Mouse (Mus musculus) embryo, embryonic 10.5 days (tissue): ENCODE measurements at regions not wholly inside any gene's neighbourhood (a gene's known extent, or its start where the extent isn't known, plus 50 kb on each side); places are given as distances from the start of the nearest gene placed in this dataset.

Source experiments
- DNase-seq: peaks from one replicate; pipeline ENCODE4 v3.0.0-alpha.2; 2015; ENCODE audit warnings: low spot score

DNA sequence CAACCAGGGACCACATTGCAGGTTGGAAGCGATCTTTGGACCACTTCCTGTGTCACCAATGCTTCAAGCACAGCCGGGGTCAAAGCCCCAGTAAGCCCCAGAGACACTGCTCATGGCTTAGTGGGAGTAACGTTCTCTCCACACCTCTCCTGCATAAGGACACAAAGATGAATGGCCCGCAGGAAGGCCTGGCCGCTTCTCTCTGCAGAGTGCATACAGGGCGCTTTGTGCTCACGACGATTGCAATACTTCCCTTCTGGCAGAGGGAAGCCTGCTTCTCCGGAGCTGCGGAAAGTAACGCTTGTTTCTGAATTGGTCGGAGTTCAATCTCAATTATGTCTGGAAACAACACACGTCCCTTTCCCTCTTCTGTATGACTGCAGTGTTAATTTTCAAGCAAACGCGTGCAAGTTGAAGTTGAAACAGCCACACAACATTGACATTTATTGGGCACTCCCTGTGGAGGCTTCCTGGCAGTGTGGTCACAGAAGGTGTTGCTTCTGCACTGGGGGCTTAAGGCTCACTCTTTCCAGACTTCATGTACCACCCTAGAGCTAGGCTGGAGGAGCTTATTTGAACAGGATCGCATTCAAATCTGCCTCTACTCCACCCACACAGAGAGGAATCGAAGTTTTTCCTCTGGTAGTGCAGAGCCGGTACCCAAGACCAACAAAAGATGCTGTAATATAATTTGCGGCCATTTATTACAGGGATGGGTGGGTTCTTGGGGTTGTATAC, 168.4 kb downstream of the Ndfip2 start:
- peak; percentile 18 for DNase-seq

DNA sequence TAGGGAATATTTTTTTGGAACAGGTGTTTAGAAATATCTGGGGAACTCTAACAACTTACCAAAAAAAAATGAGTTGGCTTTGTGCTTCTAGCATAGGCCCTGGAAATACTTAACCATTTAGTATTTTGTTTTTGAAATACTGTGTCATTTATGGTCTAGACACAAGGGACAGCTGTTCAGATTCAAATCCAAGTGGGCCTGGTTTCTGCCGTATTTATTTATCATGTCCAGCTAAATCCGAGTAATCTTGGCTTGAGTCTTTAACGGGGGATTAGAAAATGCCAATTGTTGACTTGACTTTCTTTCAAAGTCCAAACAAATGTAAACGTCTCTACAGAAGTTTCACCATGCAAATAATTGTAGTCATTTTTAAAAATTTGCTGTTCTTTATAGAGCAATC, 159.6 kb downstream of the Ndfip2 start:
- DNase-seq, result no peak

DNA sequence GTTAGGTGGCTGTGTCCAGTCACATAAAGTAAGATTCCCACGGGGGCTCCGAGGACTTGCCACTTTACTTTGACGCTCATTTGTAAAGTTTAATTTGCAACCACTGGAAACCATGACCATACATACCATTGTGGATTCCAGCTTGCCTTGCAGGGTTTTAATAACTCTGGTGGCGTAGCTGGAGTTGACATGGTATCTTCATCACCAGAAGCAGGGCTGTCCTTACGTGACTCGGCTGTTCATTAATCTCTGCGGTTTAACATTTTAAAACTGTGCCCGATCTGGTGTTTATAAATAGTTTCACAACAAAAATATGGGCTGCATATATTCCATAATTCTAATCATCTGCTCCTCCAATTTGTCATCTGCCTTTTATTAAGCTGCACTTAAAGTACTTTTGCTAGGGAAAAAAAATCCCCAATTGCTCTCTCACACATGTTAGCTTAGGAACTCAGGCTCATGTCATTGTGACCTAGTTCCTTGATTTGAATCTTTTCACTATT, 159.1 kb downstream of the Ndfip2 start:
- no peak for DNase-seq

DNA sequence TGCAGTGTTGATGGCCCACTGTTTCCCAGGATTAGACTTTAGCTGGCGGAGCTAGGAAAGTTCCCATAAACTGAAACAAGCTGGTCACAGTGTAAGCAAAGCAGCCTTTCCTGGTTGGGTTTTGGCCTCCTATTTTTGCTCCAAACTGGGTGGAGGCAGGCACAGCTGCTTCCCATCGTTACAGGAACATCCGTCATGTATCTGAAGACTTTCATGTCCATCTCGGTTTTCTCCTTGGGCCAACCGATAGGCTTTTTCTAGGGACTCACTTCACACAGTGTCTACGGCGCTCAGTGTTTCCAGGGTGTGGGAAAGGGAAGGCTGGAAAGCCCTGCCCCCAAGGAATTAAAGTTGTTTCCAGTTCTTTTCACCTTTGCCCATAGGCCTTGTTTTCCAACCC, 158.6 kb downstream of the Ndfip2 start:
- DNase-seq, result no peak

DNA sequence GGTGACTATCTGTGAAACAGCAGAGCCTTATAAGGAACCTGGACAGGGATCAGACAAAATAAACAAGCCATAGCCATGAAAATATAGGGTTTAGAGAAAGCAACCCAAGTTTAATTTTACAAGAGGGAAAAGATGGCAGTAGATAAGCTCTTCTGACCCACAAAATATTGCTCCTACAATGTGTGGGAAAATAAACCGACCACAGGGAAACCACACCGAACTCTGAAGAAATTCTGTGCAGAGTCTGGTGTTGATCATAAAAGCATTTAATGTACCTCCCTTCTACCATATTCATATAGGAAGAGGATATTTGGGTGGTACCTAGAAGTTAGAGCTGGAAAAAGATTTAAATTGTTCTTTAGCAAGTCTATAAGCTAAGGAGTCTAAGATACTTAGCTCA, 146.3 kb downstream of the Ndfip2 start:
- no peak for DNase-seq

DNA sequence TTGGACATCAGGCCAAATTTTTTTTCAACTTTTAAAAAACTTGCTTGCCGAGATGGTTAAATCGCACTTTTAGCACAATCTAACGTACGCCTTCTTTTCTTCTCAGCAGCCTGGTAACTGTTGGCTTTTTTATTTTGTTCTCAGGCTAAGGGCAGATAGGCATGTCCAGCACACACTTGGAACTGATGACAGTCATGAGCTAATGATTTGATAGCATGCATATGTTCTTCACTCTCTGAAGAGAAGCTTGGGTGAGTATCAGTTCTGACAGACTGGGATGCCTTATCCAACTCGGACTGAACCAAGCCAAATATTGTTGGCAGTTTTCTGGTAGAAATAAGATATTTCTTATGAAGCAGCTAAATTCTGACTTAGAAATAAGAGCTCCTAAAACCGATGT, 145.9 kb downstream of the Ndfip2 start:
- DNase-seq, result no peak

DNA sequence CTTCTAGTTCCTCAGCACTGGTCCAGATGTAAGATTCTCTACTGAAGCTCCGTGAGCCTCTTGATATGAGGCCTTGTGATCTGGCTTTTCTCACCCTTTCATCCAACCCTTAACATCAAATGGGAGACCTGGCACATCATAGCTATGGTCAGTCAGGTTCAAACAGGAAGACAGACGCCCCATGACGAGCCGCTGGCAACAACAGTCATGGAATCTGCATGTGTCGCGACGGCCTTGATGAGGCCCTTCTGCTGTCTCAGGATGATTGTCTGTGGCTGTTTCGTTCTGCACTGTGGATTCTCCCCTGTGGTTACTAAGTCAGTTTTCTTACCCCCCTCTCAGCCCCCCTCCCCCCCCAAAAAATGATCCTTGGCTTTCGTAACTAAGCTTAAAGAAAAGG, 144.9 kb downstream of the Ndfip2 start:
- DNase-seq, result no peak

DNA sequence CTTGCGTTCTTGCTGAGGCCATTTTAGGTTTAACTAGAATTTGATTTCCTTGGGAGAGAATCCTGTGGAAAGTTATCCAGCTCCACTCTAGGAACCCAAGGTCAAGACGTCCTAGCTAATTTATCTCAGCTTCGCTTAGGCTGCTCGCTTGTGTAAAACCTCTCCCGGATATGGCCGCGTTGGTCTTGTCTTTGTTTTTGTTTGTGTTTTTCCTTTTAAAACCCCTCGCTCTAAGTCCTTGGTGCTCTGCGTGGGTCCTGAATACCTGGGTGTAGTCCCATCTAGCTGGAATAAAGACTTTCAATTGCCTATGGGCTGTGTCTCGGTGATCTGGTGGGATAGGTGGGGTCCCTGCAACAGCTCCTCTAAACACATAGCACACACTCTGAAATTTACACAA, 144.2 kb downstream of the Ndfip2 start:
- DNase-seq, result no peak

DNA sequence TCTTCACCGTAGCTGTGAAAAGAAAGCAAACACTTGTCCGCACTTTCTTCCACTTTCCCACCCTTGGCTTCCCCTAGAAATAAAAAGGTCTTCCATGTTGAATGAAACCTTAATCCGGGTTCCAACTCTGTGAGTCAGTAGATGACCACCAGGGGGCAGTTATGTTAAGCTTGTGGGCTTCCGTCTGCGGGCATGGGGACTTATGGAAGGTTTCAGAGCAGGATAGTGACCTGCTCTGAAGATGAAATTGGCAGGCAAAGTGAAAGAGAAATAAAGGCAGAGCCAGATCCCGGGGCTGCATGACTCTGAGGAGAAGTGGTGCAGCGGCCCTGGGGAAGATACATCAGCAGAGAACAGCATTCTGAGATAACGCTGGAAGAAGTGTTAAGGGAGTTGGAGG, 139.1 kb downstream of the Ndfip2 start:
- peak; percentile 96 for DNase-seq

DNA sequence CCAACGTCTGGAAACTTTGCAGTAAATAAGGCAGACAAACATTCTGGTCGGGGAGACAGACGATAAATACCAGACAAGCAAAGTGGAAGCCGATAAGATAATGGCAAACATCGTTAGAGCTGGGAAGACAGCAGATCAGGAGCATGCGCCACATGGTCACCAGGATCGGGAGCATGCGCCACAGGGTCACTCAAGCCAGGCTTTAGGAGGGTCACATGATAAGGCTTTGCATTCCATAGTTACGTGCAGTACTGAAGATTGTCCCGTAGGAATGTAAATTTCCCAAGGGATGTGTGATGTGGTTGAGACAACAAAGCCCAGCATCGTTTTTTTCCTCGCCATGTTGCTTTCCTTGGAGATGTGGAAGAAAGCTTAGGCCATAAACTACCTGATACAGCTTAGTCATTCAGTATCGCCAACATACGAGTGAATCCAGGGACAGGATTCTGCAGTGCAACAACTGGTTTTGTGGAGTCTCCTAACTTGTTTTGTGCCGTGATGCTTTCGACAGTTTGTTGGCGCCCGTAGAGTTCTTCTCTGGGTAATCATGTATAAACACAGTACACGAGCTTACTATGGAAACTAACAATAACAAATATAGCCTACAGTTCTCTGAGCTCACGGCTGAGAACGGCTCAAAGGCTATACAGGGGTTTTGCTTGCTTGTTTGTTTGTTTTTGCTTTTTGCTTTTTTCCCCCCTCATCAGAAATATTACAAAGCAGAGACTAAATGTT, 133.9 kb downstream of the Ndfip2 start:
- no peak for DNase-seq

DNA sequence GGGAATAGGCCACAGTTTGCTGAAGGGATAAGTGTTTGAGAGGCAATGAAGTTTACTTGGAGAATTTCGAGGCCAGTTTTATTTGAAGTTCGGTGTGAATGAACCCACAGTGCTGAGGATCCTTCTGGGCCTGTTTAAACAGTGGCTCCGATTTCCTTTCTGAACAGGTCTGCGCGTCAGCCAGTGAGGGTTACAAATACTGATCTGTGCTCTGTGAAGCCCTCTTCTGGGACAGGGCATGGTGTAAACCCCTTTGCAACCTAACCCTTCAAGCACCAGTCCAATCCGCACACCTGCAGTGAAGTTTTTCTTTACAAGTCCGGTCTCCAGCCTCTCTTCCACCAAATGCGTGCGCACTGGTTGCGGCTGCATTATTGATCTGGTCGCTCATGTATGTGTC, 133.1 kb downstream of the Ndfip2 start:
- DNase-seq, result no peak

DNA sequence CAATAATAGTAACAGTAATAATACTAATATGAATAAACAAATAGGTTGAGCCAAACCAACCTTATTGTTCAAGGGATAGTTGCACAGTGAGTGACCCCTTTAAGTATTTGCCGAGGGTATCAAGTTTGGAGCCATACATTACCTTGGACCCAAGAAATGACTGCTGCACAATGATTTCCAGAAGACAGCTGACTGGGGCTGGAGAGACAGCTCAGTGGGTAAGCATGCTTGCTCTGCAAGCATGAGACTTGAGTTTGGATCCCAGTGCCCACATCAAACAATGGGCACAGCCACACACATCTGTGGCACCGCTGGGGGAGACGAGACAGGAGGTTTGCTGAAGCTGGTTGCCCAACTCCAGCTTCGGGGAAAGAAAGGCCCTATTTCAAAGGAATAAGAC, 126.7 kb downstream of the Ndfip2 start:
- DNase-seq, result no peak

DNA sequence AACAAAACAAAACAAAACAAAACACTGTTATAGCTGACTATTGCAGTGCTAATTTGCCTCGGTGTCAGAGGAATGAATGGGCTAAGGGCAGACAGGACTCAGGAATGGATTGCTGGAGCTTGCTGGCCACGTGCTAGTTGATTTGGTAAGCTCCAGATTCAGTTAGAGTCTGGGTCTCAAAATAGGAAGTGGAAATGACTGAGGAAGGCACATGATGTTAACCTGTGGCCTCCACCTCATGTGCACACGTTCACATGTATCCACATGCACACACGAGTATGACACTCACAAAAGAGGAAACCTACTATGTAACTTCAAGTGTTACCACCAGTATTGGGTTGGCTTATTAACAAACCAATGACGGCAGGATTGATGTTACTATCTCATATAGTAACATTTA, 125.0 kb downstream of the Ndfip2 start:
- no peak for DNase-seq

DNA sequence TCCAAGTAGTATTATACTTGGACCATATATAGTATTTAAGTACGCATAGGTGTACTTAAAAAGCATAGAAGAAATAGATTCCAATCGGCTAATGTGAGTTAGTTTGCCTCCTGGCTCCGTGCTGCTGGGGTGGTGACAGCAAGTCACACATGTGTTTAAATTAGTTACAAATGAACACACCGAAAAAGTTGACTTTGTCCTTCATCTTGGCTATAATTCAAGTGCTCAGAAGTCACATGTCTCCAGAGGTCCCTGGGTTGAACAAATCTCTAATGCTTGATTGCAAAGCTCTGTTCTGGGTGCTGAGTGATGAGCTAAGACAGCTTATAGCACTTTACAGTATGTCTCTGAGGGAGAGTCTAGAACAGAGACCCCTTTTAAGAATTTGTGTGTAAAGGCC, 121.7 kb downstream of the Ndfip2 start:
- no peak for DNase-seq

DNA sequence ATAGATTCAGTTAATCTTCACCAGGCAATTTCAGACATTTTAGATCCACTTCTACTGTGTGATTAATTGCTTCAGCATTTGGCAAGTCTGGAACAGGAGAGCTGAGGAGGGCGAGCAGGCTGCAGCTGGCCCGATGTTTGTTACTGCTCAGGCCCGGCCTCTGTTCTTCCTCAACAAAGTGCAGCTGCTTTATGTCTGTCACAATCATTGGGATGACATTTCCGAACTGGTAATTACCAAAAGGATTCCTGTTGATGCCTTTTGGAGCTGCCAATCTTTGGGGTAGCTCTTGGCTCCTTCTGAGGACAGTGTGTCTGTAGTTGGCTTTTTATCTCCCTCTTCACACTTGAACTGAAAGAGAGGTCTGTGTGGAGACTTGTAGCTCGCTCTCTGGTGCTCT, 119.4 kb downstream of the Ndfip2 start:
- peak; percentile 69 for DNase-seq

DNA sequence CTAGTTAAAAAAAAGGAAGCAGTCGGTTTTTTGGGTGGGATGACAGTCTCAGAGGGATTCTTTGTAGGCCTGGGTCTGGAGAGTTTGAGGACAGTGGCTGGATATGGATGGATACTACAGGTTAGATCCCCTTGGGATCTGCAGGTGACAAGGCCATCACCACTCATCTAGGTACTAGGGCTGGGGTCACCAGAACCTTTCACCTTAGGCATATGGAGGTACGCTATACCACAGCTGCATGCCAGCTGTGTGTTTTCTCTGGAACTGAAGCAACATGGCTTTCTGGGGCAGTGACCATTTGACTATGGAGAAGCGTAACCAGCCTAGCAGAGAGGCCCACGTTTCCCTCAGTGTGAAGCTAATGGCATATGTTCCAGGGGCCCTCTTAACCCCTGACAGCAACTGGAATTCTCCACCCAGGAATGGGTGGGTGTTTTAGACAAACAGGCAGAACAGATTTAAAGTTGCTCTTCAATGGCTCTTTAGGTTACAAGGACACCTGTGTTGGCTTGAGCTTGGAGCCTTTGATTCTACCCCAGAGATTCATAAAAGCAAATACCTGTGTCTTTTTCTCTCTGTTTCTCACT, 118.8 kb downstream of the Ndfip2 start:
- DNase-seq, result peak; percentile 50

DNA sequence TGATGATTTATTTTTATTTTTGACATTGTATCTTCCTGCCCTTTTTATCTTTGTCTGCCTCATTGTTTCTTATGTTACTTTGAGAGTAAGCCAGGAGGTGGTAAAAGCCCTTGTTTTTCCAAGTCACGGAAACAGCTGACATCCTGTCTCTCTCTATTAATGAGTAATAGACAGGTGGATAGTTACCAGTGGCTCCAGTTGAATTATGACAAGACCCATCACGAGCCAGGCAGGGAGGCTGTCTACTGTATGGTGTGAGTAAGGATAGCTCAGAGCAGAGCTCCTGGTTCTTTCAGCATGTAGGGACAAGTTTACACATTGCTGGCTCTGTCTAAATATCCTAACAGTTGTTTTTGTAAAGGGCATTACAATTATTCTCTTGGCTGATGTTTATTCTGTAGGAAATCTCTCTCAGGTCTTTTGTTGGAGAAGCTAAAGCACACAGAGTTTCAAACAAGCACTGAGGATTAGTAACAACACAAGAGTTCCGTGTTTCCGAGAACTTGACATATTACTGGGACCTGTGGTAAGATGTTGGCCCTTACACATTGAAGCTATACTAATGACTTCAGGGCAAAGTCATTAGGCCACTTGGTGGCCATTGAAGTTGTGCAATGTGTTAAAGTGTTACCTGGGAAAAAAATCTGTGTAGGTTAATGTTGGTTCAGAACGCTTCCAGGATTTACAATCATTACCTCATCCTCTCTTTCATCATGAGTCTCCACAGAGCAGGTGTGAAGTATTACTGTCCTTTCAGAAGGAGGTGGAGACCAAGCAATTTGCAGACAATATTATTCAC, 111.5 kb downstream of the Ndfip2 start:
- DNase-seq, result no peak

DNA sequence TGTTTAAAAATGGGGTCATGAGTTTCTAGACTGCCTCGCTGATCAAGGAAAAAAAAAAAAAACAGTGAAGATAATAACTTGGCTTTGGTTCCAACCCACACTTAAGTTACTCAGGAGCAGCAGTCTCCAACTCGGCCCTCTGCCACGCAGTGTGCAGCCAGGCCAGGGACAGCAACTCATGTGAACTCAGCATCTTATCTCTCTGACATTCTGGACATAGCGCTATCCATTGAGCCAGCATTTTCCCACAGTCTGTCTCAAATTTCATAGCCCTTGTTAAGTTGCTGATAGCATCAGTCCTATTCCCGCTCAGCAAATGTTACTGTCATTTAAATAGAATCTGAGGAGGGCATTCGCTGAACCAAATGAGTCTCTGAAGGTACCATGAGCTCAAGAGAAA, 102.2 kb downstream of the Ndfip2 start:
- no peak for DNase-seq

DNA sequence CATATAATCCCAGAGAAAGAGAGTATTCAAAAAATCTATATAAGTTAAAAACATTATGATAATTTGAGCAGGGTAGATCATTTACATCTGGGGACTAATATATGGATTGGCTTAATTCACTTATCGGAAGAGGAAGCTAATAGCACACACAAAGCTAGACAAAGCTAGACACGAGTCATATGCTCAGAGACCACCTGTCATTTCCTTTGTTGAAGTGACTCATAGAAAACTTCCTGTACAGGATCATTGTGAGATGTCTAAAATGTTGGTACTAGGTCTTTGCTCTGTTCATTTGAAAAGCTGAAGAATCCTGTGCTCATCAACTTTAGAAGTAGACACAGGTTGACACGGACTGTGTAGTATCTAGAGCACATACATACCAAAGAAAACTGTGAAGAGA, 101.5 kb downstream of the Ndfip2 start:
- no peak for DNase-seq
